Mouse (Mus musculus) liver, embryonic 11.5 days (tissue): ENCODE results near the gene Abhd5. TPM values are rescaled to one million over a fixed set of nuclear protein-coding genes. Genes with fewer than 3 reads are reported as not detected.

ENCODE experiments used
- ATAC-seq: fragments of 200-750 bp; cut with Nextera tagmentation; replicated peaks from 2 replicates; pipeline ENCODE4 v1.8.0; 2017; ENCODE audit warnings: moderate number of reproducible peaks, mild to moderate bottlenecking, moderate TSS enrichment, moderate library complexity; ENCODE audit not compliant: low FRiP score
- DNase-seq: peaks from one replicate; pipeline ENCODE4 v3.0.0-alpha.2; 2017; ENCODE audit warnings: low spot score
- H3K27ac ChIP-seq: fragments of 300-500 bp; sonication (generic); 2 replicates; pipeline ENCODE4 v1.5.1; 2014; ENCODE audit warnings: mild to moderate bottlenecking, low read depth, low read length, control low read depth
- H3K27me3 ChIP-seq: fragments of 300-500 bp; sonication (generic); replicated peaks from 2 replicates; pipeline ENCODE4 v1.6.1; 2014; ENCODE audit warnings: low read length, mixed read lengths; ENCODE audit not compliant: control insufficient read depth, insufficient read depth
- H3K36me3 ChIP-seq: fragments of 300-500 bp; sonication (generic); 2 replicates; pipeline ENCODE4 v1.6.1; 2014; ENCODE audit warnings: mild to moderate bottlenecking, low read length, moderate library complexity, mixed read lengths; ENCODE audit not compliant: control insufficient read depth, insufficient read depth
- H3K4me1 ChIP-seq: fragments of 300-500 bp; sonication (generic); replicated peaks from 2 replicates; pipeline ENCODE4 v1.6.1; 2014; ENCODE audit warnings: low read length, mixed read lengths; ENCODE audit not compliant: control insufficient read depth, insufficient read depth
- H3K4me2 ChIP-seq: fragments of 300-500 bp; sonication (generic); 2 replicates; pipeline ENCODE4 v1.6.1; 2014; ENCODE audit warnings: mild to moderate bottlenecking, control low read depth, moderate library complexity
- H3K4me3 ChIP-seq: fragments of 300-500 bp; sonication (generic); 2 replicates; pipeline ENCODE4 v1.5.1; 2014; ENCODE audit warnings: low read depth, low read length, control low read depth
- H3K9ac ChIP-seq: fragments of 300-500 bp; sonication (generic); 2 replicates; pipeline ENCODE4 v1.6.1; 2014; ENCODE audit warnings: low read depth, low read length, control low read depth
- H3K9me3 ChIP-seq: fragments of 300-500 bp; sonication (generic); 2 replicates; pipeline ENCODE4 v1.6.1; 2016; ENCODE audit warnings: low read length, inconsistent platforms, mixed read lengths; ENCODE audit not compliant: control insufficient read depth
- WGBS: fragments of 180-500 bp; shearing (Covaris S2); extraction: QIAGEN DNeasy Blood & Tissue Kit; methylation state at CpG from one replicate; pipeline ENCODE4 v1.1.7; 2014; 5-methylcytosine and 5-hydroxymethylcytosine counted together
- polyA plus RNA-seq: library from polyadenylated mRNA; unstranded; fragments of >200 nt; fragmentation: Nextera tagmentation; extraction: Ambion mirVana; gene quantifications from 2 replicates; pipeline ENCODE4 v1.2.1, GENCODE M21; 2014

Abhd5 gene
- polyA plus RNA-seq, 1 experiment from 2014 or later: 24.2 TPM

GRCm38 (mm10) chr9:122314386-122314785, 37.0 kb upstream of the Abhd5 start:
- Histone ChIP-seq H3K27me3 (no peaks in the 10 kb centered on the region), H3K4me1 (peaks cover 5% of the 10 kb centered on the region; the same call in 1 of the 2 replicates), H3K9me3 (no peaks in the 10 kb centered on the region), H3K4me3 (no peak overlapping the region), H3K36me3 (no peaks in the 10 kb centered on the region), H3K4me2 (no peak overlapping the region), H3K27ac (no peak overlapping the region), H3K9ac (no peak overlapping the region)
- DNase-seq (no peak), ATAC-seq (no peak)
- 90% methylated on average over 6 of the region's 6 CpGs for WGBS

- WGBS: 57% methylated on average over 4 of the region's 4 CpGs
- no peak overlapping the region for H3K27ac ChIP-seq
- H3K4me3 ChIP-seq: no peak overlapping the region
Observed at GRCm38 (mm10) chr9:122314942-122315341, 36.5 kb upstream of the Abhd5 start.

GRCm38 (mm10) chr9:122315501-122315900, 35.9 kb upstream of the Abhd5 start:
- no peak overlapping the region for H3K4me2 ChIP-seq
- no peaks in the 10 kb centered on the region for H3K36me3 ChIP-seq
- WGBS: 87% methylated on average over 11 of the region's 11 CpGs
- no peaks in the 10 kb centered on the region for H3K9me3 ChIP-seq
- H3K4me3 ChIP-seq: no peak overlapping the region
- DNase-seq (no peak), ATAC-seq (no peak)
- H3K27ac ChIP-seq: no peak overlapping the region
- H3K9ac ChIP-seq: no peak overlapping the region
- no peaks in the 10 kb centered on the region for H3K27me3 ChIP-seq
- H3K4me1 ChIP-seq: no peaks in the 10 kb centered on the region

More at GRCm38 (mm10) chr9:122314942-122315341, 36.5 kb upstream of the Abhd5 start:
- Histone ChIP-seq H3K9ac (no peak overlapping the region), H3K27me3 (no peaks in the 10 kb centered on the region), H3K36me3 (no peaks in the 10 kb centered on the region), H3K4me1 (no peaks in the 10 kb centered on the region), H3K4me2 (no peak overlapping the region), H3K9me3 (no peaks in the 10 kb centered on the region)
- ATAC-seq (no peak), DNase-seq (no peak)

- Histone ChIP-seq H3K4me3 (no peak overlapping the region), H3K36me3 (no peaks in the 10 kb centered on the region), H3K27me3 (no peaks in the 10 kb centered on the region), H3K27ac (no peak overlapping the region), H3K9me3 (no peaks in the 10 kb centered on the region), H3K4me2 (no peak overlapping the region), H3K4me1 (no peaks in the 10 kb centered on the region), H3K9ac (no peak overlapping the region)
- ATAC-seq (no peak), DNase-seq (no peak)
- 65% methylated on average over 7 of the region's 7 CpGs for WGBS
Observed at GRCm38 (mm10) chr9:122316562-122316961, 34.8 kb upstream of the Abhd5 start.

GRCm38 (mm10) chr9:122320626-122321025, 30.8 kb upstream of the Abhd5 start:
- DNase-seq (no peak), ATAC-seq (no peak)
- Histone ChIP-seq H3K4me2 (no peak overlapping the region), H3K9ac (no peak overlapping the region), H3K36me3 (no peaks in the 10 kb centered on the region), H3K9me3 (no peaks in the 10 kb centered on the region), H3K4me3 (no peak overlapping the region), H3K4me1 (no peaks in the 10 kb centered on the region), H3K27me3 (no peaks in the 10 kb centered on the region), H3K27ac (no peak overlapping the region)
- 84% methylated on average over 4 of the region's 4 CpGs for WGBS

GRCm38 (mm10) chr9:122322356-122322755, 29.1 kb upstream of the Abhd5 start:
- Histone ChIP-seq H3K9ac (no peak overlapping the region), H3K27me3 (no peaks in the 10 kb centered on the region), H3K4me1 (no peaks in the 10 kb centered on the region), H3K4me2 (no peak overlapping the region), H3K9me3 (no peaks in the 10 kb centered on the region), H3K36me3 (no peaks in the 10 kb centered on the region), H3K27ac (no peak overlapping the region), H3K4me3 (no peak overlapping the region)
- ATAC-seq (no peak), DNase-seq (no peak)
- 70% methylated on average over 3 of the region's 3 CpGs for WGBS

GRCm38 (mm10) chr9:122325996-122326395, 25.4 kb upstream of the Abhd5 start:
- no peak overlapping the region for H3K4me2 ChIP-seq
- ATAC-seq (no peak), DNase-seq (no peak)
- H3K4me3 ChIP-seq: no peak overlapping the region
- H3K9ac ChIP-seq: no peak overlapping the region
- H3K9me3 ChIP-seq: no peaks in the 10 kb centered on the region
- H3K36me3 ChIP-seq: no peaks in the 10 kb centered on the region
- H3K4me1 ChIP-seq: no peaks in the 10 kb centered on the region
- 88% methylated on average over 1 of the region's 1 CpGs for WGBS
- no peaks in the 10 kb centered on the region for H3K27me3 ChIP-seq
- no peak overlapping the region for H3K27ac ChIP-seq

- Histone ChIP-seq H3K9ac (no peak overlapping the region), H3K4me3 (no peak overlapping the region), H3K4me1 (no peaks in the 10 kb centered on the region), H3K9me3 (no peaks in the 10 kb centered on the region), H3K4me2 (no peak overlapping the region), H3K27ac (no peak overlapping the region), H3K36me3 (no peaks in the 10 kb centered on the region), H3K27me3 (no peaks in the 10 kb centered on the region)
- no peak for DNase-seq
- no peak for ATAC-seq
- 62% methylated on average over 3 of the region's 3 CpGs for WGBS
Observed at GRCm38 (mm10) chr9:122328199-122328598, 23.2 kb upstream of the Abhd5 start.

GRCm38 (mm10) chr9:122336677-122337076, 14.7 kb upstream of the Abhd5 start:
- Histone ChIP-seq H3K27me3 (no peaks in the 10 kb centered on the region), H3K4me3 (no peak overlapping the region), H3K27ac (no peak overlapping the region), H3K4me1 (no peaks in the 10 kb centered on the region), H3K9ac (no peak overlapping the region), H3K4me2 (no peak overlapping the region), H3K9me3 (no peaks in the 10 kb centered on the region), H3K36me3 (no peaks in the 10 kb centered on the region)
- ATAC-seq (no peak), DNase-seq (no peak)
- WGBS: 64% methylated on average over 2 of the region's 2 CpGs
